Mouse (Mus musculus): Measurements from ENCODE around the gene Atp8a2.

DNA sequence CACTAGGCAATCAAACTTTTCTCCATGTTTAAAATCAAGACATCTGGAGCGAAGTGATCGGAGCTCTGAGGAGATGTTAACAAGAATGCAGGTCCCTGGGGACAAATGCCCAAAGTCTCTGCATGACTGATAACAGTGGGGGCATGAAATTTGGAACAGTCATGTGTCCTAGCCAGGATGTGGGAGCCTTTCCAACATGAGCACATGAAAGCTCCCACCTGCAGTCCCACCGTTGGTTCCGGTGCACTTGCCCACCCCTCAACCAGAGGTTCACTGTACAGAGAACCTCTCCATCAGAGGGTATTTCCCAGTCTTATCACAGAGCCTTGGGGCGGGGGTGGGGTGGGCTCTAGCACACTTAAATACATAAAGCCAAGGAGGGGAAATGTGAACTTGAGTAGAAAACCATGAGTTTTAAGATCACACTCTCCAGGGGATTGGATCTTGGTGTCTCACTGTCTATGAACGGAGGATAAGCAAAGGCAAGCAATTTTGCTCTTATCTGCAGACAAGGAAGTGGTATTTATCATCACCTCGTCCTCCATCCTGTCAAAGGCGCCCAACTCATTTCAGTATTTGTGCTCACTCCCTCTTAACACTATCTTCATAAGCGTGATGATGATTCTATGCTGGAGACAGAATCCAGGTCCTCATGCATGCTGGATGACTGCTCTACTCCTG lies 65.6 kb downstream of the Atp8a2 start:
- no peak for TF ChIP-seq CTCF (IDR thresholded peaks at IDR 0.05)
- TF ChIP-seq POLR2A (IDR thresholded peaks at IDR 0.05; ENCODE audit: insufficient read depth, low read depth, low read length): no peak
- no peak for TF ChIP-seq EP300 (IDR thresholded peaks at IDR 0.05; ENCODE audit: insufficient read depth, low read depth, low read length)
